Mouse (Mus musculus): ENCODE results near the gene Pacsin2. TPM values are rescaled to one million over a fixed set of nuclear protein-coding genes. Genes with fewer than 3 reads are reported as not detected.

Gene Pacsin2
- total and polyA plus RNA-seq, 3 experiments: 34.5 to 61.0 (median 45.2) TPM

- no peak for ATAC-seq (ENCODE audit: extremely low read depth, insufficient number of reproducible peaks, low FRiP score, poor library complexity, severe bottlenecking)
- H3K4me1 ChIP-seq (ENCODE audit: insufficient read depth, low read depth, low read length): peaks cover 12% of the 10 kb centered on the region
- peaks cover 55% of the 10 kb centered on the region for H3K36me3 ChIP-seq (replicated peaks)
- peak; percentile 74 for TF ChIP-seq CTCF (IDR thresholded peaks at IDR 0.05; ENCODE audit: low read depth, low read length)
- TF ChIP-seq TAL1 (conservative IDR thresholded peaks at IDR 0.05; ENCODE audit: low read depth, low read length): no peak
- H3K9me3 ChIP-seq (replicated peaks): no peaks in the 10 kb centered on the region
- no peak for DNase-seq (ENCODE audit: low spot score)
- no peaks in the 10 kb centered on the region for H3K27me3 ChIP-seq (ENCODE audit: insufficient read depth, low read length)
- no peak overlapping the region for H3K4me3 ChIP-seq (ENCODE audit: low read depth, low read length)
Measured at GRCm38 (mm10) chr15:83500352-83500751, 35.9 kb upstream of the Pacsin2 start.

- ATAC-seq (ENCODE audit: extremely low read depth, insufficient number of reproducible peaks, low FRiP score, poor library complexity, severe bottlenecking) (no peak), DNase-seq (ENCODE audit: low spot score) (no peak)
- TF ChIP-seq TAL1 (conservative IDR thresholded peaks at IDR 0.05; ENCODE audit: low read depth, low read length) (no peak), GATA2 (IDR thresholded peaks at IDR 0.05; ENCODE audit: borderline replicate concordance, low read depth, low read length) (no peak), CTCF (IDR thresholded peaks at IDR 0.05; ENCODE audit: low read depth, low read length) (no peak), POLR2AphosphoS5 (IDR thresholded peaks at IDR 0.05; ENCODE audit: insufficient replicate concordance, low read depth, low read length) (no peak), GATA1 (IDR thresholded peaks at IDR 0.05; ENCODE audit: borderline replicate concordance, low read length) (no peak)
- Histone ChIP-seq H3K9me3 (replicated peaks) (no peaks in the 10 kb centered on the region), H3K27me3 (ENCODE audit: insufficient read depth, low read length) (no peaks in the 10 kb centered on the region), H3K36me3 (replicated peaks) (peaks cover 55% of the 10 kb centered on the region), H3K4me1 (ENCODE audit: insufficient read depth, low read depth, low read length) (peaks cover 18% of the 10 kb centered on the region), H3K4me3 (ENCODE audit: low read depth, low read length) (no peak overlapping the region)
Measured at GRCm38 (mm10) chr15:83499211-83499755, 34.9 kb upstream of the Pacsin2 start.

GRCm38 (mm10) chr15:83497299-83497698 is 32.9 kb upstream of the Pacsin2 start:
- no peak overlapping the region for H3K4me3 ChIP-seq (ENCODE audit: low read depth, low read length)
- ATAC-seq (ENCODE audit: extremely low read depth, insufficient number of reproducible peaks, low FRiP score, poor library complexity, severe bottlenecking) (no peak), DNase-seq (ENCODE audit: low spot score) (no peak)
- no peaks in the 10 kb centered on the region for H3K27me3 ChIP-seq (ENCODE audit: insufficient read depth, low read length)
- H3K9me3 ChIP-seq (replicated peaks): no peaks in the 10 kb centered on the region
- H3K36me3 ChIP-seq (replicated peaks): peaks cover 60% of the 10 kb centered on the region
- H3K4me1 ChIP-seq (ENCODE audit: insufficient read depth, low read depth, low read length): peaks cover 18% of the 10 kb centered on the region
- TF ChIP-seq CTCF (IDR thresholded peaks at IDR 0.05; ENCODE audit: low read depth, low read length) (0 out of 2 replicates have a peak, but pooled peaks have one; percentile 10), POLR2AphosphoS5 (IDR thresholded peaks at IDR 0.05; ENCODE audit: insufficient replicate concordance, low read depth, low read length) (no peak), GATA1 (IDR thresholded peaks at IDR 0.05; ENCODE audit: borderline replicate concordance, low read length) (no peak), GATA2 (IDR thresholded peaks at IDR 0.05; ENCODE audit: borderline replicate concordance, low read depth, low read length) (no peak), TAL1 (conservative IDR thresholded peaks at IDR 0.05; ENCODE audit: low read depth, low read length) (no peak)

- Histone ChIP-seq H3K36me3 (replicated peaks) (peaks cover 66% of the 10 kb centered on the region), H3K9me3 (replicated peaks) (no peaks in the 10 kb centered on the region), H3K4me3 (ENCODE audit: low read depth, low read length) (peak overlapping the region; percentile 60; the same call in 1 of the 2 replicates), H3K4me1 (ENCODE audit: insufficient read depth, low read depth, low read length) (peaks cover 18% of the 10 kb centered on the region), H3K27me3 (ENCODE audit: insufficient read depth, low read length) (no peaks in the 10 kb centered on the region)
- no peak for TF ChIP-seq CTCF (IDR thresholded peaks at IDR 0.05; ENCODE audit: low read depth, low read length)
- no peak for TF ChIP-seq GATA1 (IDR thresholded peaks at IDR 0.05; ENCODE audit: borderline replicate concordance, low read length)
- no peak for TF ChIP-seq GATA2 (IDR thresholded peaks at IDR 0.05; ENCODE audit: borderline replicate concordance, low read depth, low read length)
- no peak for TF ChIP-seq TAL1 (conservative IDR thresholded peaks at IDR 0.05; ENCODE audit: low read depth, low read length)
- no peak for TF ChIP-seq POLR2AphosphoS5 (IDR thresholded peaks at IDR 0.05; ENCODE audit: insufficient replicate concordance, low read depth, low read length)
- ATAC-seq (ENCODE audit: extremely low read depth, insufficient number of reproducible peaks, low FRiP score, poor library complexity, severe bottlenecking): 0 out of 2 replicates have a peak, but pooled peaks have one; percentile 38
- DNase-seq (ENCODE audit: low spot score): peak; percentile 33
Measured at GRCm38 (mm10) chr15:83495787-83496367, 31.5 kb upstream of the Pacsin2 start.

- Histone ChIP-seq H3K36me3 (replicated peaks) (peaks cover 67% of the 10 kb centered on the region), H3K9me3 (replicated peaks) (no peaks in the 10 kb centered on the region), H3K4me1 (ENCODE audit: insufficient read depth, low read depth, low read length) (peaks cover 18% of the 10 kb centered on the region), H3K27me3 (ENCODE audit: insufficient read depth, low read length) (no peaks in the 10 kb centered on the region), H3K4me3 (ENCODE audit: low read depth, low read length) (no peak overlapping the region)
- TF ChIP-seq POLR2AphosphoS5 (IDR thresholded peaks at IDR 0.05; ENCODE audit: insufficient replicate concordance, low read depth, low read length) (no peak), CTCF (IDR thresholded peaks at IDR 0.05; ENCODE audit: low read depth, low read length) (no peak), TAL1 (conservative IDR thresholded peaks at IDR 0.05; ENCODE audit: low read depth, low read length) (no peak), GATA1 (IDR thresholded peaks at IDR 0.05; ENCODE audit: borderline replicate concordance, low read length) (no peak), GATA2 (IDR thresholded peaks at IDR 0.05; ENCODE audit: borderline replicate concordance, low read depth, low read length) (no peak)
- no peak for DNase-seq (ENCODE audit: low spot score)
- ATAC-seq (ENCODE audit: extremely low read depth, insufficient number of reproducible peaks, low FRiP score, poor library complexity, severe bottlenecking): peak; percentile 22; the same call in 1 of the 2 replicates
Measured at GRCm38 (mm10) chr15:83495195-83495594, 30.8 kb upstream of the Pacsin2 start.

- no peaks in the 10 kb centered on the region for H3K27me3 ChIP-seq (ENCODE audit: insufficient read depth, low read length)
- TF ChIP-seq GATA2 (IDR thresholded peaks at IDR 0.05; ENCODE audit: borderline replicate concordance, low read depth, low read length) (no peak), POLR2AphosphoS5 (IDR thresholded peaks at IDR 0.05; ENCODE audit: insufficient replicate concordance, low read depth, low read length) (no peak), CTCF (IDR thresholded peaks at IDR 0.05; ENCODE audit: low read depth, low read length) (no peak), GATA1 (IDR thresholded peaks at IDR 0.05; ENCODE audit: borderline replicate concordance, low read length) (no peak), TAL1 (conservative IDR thresholded peaks at IDR 0.05; ENCODE audit: low read depth, low read length) (no peak)
- peaks cover 18% of the 10 kb centered on the region for H3K4me1 ChIP-seq (ENCODE audit: insufficient read depth, low read depth, low read length)
- H3K4me3 ChIP-seq (ENCODE audit: low read depth, low read length): no peak overlapping the region
- ATAC-seq (ENCODE audit: extremely low read depth, insufficient number of reproducible peaks, low FRiP score, poor library complexity, severe bottlenecking): no peak
- H3K36me3 ChIP-seq (replicated peaks): peaks cover 65% of the 10 kb centered on the region
- H3K9me3 ChIP-seq (replicated peaks): no peaks in the 10 kb centered on the region
- no peak for DNase-seq (ENCODE audit: low spot score)
Measured at GRCm38 (mm10) chr15:83494572-83494920, 30.1 kb upstream of the Pacsin2 start.

Measured in G1E (cell line).